Mouse (Mus musculus) spleen, adult 2 months (tissue): ENCODE data around the gene Map1b.

Experiments
- CTCF ChIP-seq: fragments of 200-500 bp; IDR thresholded peaks from 2 replicates; pipeline ENCODE4 v1.5.1; 2011; ENCODE audit warnings: mild to moderate bottlenecking, inconsistent platforms; ENCODE audit not compliant: insufficient read depth, insufficient read length, insufficient replicate concordance; ENCODE audit errors: extremely low read depth
- POLR2A ChIP-seq: fragments of 200-500 bp; IDR thresholded peaks from 2 replicates; pipeline ENCODE4 v1.6.1; 2011; ENCODE audit warnings: low read depth, low read length, inconsistent platforms

- no peak for TF ChIP-seq POLR2A
- TF ChIP-seq CTCF: no peak
These were observed 27.2 kb downstream of the Map1b start for GRCm38 (mm10) chr13:99489175-99489574.
